Mouse (Mus musculus) adrenal gland, postnatal 14 days (tissue): ENCODE results near the gene Pdlim4. TPM values are rescaled to one million over a fixed set of nuclear protein-coding genes. Genes with fewer than 3 reads are reported as not detected.
"Not testable (repeated sequence)": the region's sequence is repeated elsewhere in the genome, so short reads cannot be mapped to it uniquely, and the experiment has no call there.

ENCODE experiments used
- DNase-seq: peaks from one replicate; pipeline ENCODE4 v3.0.0; 2021; ENCODE audit warnings: mixed read lengths
- total RNA-seq: library from RNA; stranded (reverse); gene quantifications from 2 replicates; pipeline ENCODE4 v1.2.3, GENCODE M21; 2021

The Pdlim4 gene
- total RNA-seq, 1 experiment from 2014 or later: 12.6 TPM

- peak; percentile 91 for DNase-seq
Observed at GRCm38 (mm10) chr11:54062086-54062752, 6.6 kb downstream of the Pdlim4 start.

GRCm38 (mm10) chr11:54060316-54060715 is 8.5 kb downstream of the Pdlim4 start:
- DNase-seq: peak; percentile 56

GRCm38 (mm10) chr11:54059526-54059925 is 9.3 kb downstream of the Pdlim4 start:
- no peak for DNase-seq

DNA sequence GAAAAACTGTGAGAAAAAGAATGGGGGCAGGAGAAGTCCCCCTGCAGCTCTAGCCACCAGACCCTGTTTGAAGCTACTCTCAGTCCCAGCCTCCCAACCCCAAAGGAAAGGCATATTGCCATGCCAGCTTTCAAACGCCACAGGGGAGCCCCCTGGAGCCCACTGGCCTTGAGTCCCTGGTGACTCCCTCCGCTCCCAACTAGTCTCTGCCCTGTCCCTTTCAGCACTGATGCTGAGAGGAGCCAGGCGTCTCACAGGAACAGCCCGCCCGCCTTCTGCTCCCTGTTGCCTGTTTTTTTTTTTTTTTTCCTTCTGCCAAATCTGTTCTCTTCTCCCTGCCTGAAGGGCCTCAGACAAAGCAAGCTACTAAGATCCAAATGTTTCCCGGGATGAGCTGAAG is 10.2 kb downstream of the Pdlim4 start:
- no peak for DNase-seq

GRCm38 (mm10) chr11:54058056-54058617 is 10.7 kb downstream of the Pdlim4 start:
- DNase-seq: no peak

DNA sequence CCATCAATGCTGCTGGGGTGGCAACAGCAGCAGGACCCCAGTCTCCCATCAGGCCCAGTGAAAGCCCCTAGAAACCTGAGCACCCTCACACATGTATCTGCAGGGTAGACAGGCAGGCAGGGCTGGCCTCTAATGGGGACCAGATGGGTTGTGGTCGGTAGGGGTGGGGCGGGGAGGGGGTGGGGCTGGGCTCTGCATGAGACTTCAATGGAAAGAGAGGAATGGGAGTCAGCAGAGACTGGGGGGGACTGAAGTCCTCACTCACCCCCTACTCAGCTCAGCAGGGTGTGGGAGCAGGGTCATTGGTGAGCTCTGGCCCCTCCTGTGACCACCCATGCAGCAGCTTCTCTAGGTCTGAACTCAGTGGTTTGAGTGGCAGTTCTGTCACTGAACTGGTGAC is 11.4 kb downstream of the Pdlim4 start:
- no peak for DNase-seq

- peak; percentile 34 for DNase-seq
Observed at GRCm38 (mm10) chr11:54056132-54056531, 12.7 kb downstream of the Pdlim4 start.

- DNase-seq: peak; percentile 62
Observed at GRCm38 (mm10) chr11:54054257-54054656, 14.6 kb downstream of the Pdlim4 start.

GRCm38 (mm10) chr11:54053090-54053489 is 15.7 kb downstream of the Pdlim4 start:
- DNase-seq: no peak

DNA sequence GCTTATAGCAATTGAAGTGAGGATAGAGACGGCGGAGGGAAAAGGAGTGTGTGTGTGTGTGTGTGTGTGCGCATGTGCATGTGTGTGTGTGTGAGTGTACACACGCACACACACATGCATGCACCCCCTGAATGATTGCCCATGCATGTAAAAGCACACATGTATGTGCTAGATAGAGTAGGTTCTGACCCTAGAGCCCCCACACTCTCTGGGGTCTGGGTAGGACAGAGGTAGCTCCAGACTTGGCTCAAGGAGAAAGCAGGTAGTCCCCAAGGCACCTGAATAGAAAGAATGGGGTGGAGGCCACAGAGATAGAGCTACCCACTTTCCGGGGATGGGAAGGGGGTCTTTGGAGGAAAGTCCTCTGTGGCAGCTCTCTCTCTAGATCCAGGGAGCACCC is 16.7 kb downstream of the Pdlim4 start:
- DNase-seq: no peak

DNA sequence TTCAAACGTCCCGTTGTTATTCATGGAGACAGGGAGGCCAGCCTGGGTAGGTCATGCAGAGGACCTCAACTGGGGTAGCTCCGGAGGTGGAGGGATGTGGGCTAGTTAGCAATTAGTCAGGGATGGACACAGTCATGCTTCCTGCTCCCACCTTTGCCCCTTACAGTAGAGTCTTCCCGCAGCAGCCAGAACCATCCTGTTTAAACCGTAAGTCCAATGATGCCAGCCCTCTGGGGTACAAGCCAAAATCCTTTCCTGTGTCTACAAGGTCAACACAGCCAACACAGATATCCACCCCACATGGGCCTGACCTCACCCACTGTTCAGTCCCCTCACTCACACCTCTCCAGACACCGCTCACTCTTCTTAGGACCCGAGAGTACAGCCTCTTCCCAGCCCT is 17.7 kb downstream of the Pdlim4 start:
- no peak for DNase-seq

- no peak for DNase-seq
Observed at GRCm38 (mm10) chr11:54050205-54050604, 18.6 kb downstream of the Pdlim4 start.

- DNase-seq: no peak
Observed at GRCm38 (mm10) chr11:54040676-54041075, 28.1 kb downstream of the Pdlim4 start.

- not testable (repeated sequence) for DNase-seq
Observed at GRCm38 (mm10) chr11:54032872-54033271, 35.9 kb downstream of the Pdlim4 start.

DNA sequence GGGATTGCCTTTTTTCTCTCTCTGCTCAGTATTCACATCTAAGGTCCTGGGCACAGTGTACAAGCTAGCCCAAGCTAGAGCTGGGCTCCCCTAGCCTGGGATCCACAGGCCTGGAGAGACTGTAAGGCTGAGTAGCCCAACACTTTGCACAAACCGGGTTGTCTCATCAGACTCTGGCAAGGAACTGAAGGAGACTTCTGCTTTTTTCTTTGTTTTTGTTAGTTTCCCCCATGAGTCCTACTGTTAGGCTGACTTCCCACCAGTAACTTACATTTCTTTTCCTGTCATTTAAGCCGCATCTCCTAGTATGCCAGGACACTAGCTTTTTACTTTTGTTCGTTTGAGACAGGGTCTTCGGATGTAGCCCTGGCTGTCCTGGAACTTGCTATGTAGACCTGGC is 39.8 kb downstream of the Pdlim4 start:
- no peak for DNase-seq

DNA sequence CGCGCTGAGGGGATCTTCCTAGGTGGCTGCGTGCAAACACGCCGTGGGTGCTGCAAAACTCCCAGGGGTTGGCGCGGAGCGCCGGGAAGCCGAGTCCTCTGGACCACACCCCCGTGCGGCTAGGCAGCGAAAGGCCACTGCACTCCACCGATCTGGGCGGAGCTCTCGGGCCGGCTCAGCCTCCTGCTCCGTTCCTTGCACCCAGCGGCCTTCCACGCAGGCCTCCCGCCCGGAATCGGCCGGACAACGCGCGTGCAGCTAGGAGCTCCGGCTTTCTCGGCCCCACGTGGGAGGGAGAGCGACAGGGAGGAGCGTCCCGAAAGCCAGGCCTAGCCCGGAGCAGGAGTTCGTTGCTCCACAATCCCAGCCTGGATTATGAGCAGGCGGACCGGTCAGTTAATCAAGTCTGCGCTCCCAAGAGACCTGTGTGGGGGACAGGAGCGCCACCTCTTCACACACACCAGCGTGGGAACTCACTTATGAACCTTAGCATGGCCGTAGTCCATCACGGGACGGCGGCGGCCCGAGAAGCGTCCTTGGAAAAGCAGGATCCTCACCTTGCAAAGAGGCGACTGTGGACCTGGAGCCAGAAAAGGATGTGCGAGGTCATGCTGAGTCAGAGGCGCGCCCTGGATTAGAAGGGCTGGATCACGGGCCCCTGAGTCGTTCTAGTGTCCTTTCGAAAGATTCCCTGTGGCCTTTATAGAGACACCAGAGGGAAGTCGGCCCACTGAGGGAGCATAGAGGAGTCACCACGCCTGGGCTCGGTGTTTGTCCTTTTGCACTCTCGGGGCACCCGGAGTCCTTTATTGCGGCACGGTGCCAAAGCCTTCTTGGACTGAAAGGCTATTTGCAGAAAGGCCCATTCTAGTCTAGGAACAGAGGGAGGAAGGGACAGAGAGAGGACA is 40.5 kb downstream of the Pdlim4 start, which contains the start of gene Slc22a4:
TSS of gene Slc22a4 (minus strand) at position 47 of the 908 bp plus-strand sequence.
- peak; percentile 90 for DNase-seq

GRCm38 (mm10) chr11:54027131-54028043 is 41.4 kb downstream of the Pdlim4 start:
- peak; percentile 41 for DNase-seq

DNA sequence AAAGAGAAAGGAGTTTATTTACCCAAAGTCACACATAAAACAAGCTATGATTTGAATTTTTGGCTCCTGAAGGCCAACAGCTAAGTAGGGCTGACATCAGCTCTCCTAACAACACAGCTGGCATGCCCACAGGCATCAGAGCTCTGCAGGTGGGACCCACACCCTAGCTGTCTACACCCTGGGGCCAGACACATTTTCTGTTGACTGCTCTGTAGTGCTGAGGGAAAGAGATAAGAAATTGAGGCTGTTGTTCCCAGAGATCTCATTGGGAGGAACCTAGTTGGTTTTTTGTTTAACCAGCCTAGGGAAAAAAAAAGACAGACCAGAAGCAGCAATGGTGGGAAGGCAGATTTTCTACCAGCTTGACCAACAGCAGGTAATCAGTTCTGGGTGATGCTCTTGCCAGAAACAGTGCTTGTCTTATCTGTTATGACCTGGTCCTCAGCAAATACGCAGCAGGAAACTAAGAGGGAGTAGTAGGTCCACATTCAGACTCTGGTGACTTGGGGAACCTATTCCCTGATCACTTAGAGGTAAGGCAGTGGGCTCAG is 42.2 kb downstream of the Pdlim4 start:
- no peak for DNase-seq

- DNase-seq: no peak
Observed at GRCm38 (mm10) chr11:54021396-54022093, 47.3 kb downstream of the Pdlim4 start.

- no peak for DNase-seq
Observed at GRCm38 (mm10) chr11:54018893-54019732, 49.7 kb downstream of the Pdlim4 start.
